Mouse (Mus musculus): ENCODE measurements around the gene Tmem30b.
A peak's percentile ranks its signal among the peaks of the same experiment; 100 is the strongest.

DNA sequence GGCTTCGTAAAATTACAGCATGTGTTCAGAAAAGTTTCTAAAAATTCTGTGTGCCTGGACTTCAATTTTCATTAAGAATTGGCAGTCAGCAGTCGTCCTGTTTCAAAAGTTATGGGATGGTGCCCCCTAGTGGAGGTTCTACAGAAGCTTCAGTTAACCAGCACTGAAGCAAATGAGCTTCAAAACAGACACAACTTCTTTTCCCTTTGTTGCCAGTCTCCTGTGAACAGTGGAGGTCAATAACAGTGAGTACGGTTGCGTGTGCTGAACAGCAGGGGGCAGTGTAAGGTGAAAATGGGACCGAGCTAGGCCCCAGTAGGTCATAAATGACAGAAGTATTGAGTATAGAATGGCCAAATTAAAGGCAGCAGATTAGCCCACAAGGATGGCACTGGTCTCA lies 8.0 kb upstream of the Tmem30b start:
- TF ChIP-seq CTCF (IDR thresholded peaks at IDR 0.05; ENCODE audit: low read depth) (peak; percentile 79), EP300 (IDR thresholded peaks at IDR 0.05; ENCODE audit: low read depth) (no peak)

All from heart, postnatal 0 days (tissue).